Mouse (Mus musculus) ES-Bruce4 (cell line): ENCODE results near the gene Slc25a42.

Experiments used
- CTCF ChIP-seq: IDR thresholded peaks from one replicate; pipeline ENCODE4 v1.8.1; 2011; ENCODE audit warnings: low read depth, low read length
- POLR2A ChIP-seq: IDR thresholded peaks from one replicate; pipeline ENCODE4 v1.8.1; 2011; ENCODE audit warnings: low read length; ENCODE audit not compliant: insufficient read depth

DNA sequence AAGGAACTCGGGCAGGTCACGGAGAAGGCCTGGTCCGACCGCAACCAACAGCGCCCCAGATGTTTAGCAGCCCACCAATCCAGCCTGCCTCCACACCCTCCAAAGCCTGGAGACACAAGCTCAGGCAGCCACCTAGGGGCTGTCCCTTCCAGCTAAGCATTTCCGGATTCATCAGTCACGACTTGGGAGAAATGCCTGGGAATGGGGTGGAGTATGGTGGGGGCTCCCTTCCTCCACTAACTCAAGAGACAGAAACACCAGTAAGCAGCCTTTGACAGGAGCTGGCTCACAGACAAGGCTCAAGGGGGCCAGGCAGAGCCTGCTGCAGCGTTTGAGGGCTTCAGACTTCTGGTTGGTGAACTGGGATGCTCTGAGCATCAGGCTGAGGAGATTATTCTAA, 1.6 kb downstream of the Slc25a42 start:
- TF ChIP-seq POLR2A (no peak), CTCF (no peak)
